ENCODE assay signal across 8 mouse cellular contexts in the genomic region with DNA sequence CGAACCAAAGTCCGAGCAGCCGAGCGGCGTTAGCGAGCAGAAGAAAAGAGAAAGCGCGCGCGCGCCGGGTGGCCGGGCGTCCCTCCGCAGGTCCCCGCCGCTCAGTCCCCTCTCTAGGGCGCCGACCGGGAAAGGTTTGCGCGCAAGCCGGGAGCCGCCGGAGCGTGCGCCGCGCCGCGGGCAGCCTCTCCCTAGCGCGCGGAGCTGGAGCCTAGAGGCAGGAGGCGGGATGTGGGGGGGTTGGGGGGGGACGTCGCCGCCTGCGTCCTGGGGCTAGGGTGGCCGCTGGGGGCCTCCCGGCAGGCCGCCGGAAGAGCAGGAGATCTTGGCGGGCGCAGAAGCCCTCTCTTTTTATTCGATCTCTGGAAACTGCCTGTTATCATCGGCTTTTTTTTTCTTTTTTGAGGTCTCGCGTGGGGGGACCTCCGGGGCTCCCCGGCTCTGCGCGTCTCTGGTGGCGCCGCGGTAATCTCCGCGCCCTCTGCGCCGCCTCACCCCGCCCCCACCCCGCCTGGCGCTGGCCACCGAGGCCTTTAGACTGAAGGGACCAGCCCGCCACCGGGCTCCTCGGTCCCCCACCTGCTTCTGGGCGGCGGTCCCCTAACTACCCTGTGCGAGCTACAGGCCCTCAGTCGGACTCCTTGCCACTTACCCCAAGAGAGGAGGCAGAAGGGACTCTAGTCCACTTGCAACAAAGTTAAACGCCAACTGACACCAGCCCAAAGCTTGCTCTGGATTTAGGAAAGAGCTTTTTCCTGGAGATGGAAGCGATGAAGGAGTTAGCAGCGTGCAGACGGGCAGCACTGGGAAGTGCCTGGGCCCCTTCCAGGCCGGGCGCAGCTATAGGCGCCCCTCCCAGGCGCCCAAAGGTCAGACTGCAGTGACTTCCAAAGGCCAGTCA. TPM values are rescaled to one million over a fixed set of nuclear protein-coding genes. Genes with fewer than 3 reads are reported as not detected.
DNase-seq lines count a peak whose midpoint lies in the region; ATAC-seq lines count a peak whose summit lies in the region.

A gene (minus strand): TSS at position 776 of the 901 bp plus-strand sequence.

- peak within 1 kb of the TSS; percentile 88 for H3K4me2 ChIP-seq in heart, embryonic 11.5 days

- peak; percentile 84 for DNase-seq in embryo, embryonic 11 days
- peak; percentile 4 to 48 for DNase-seq in kidney, postnatal 36 days
- DNase-seq in lung, postnatal 25 days (ENCODE audit: low spot score) = peak; percentile 1
- DNase-seq in skeletal muscle tissue, adult 2 months (ENCODE audit: low read depth, low spot score) = peak; percentile 73

- ATAC-seq in megakaryocyte, adult 5-6 weeks (ENCODE audit: poor library complexity, severe bottlenecking) = no peak
- peak; percentile 74 for ATAC-seq in heart, embryonic 11.5 days (replicated peaks; ENCODE audit: insufficient number of reproducible peaks, low FRiP score, low TSS enrichment)
- no peak for ATAC-seq in erythroblast, adult 5-6 weeks (replicated peaks; ENCODE audit: low FRiP score, poor library complexity, severe bottlenecking)

- H3K9ac ChIP-seq in heart, embryonic 11.5 days (ENCODE audit: low read depth, low read length) = peak within 1 kb of the TSS; percentile 70

- H3K4me3 ChIP-seq in megakaryocyte, embryonic 14.5 days (replicated peaks) = peak within 1 kb of the TSS; percentile 72
- H3K4me3 ChIP-seq in heart, embryonic 11.5 days (ENCODE audit: low read depth, low read length) = peak within 1 kb of the TSS; percentile 61

- under 1% methylated on average over 63 of the region's 79 CpGs for WGBS in heart, embryonic 11.5 days (ENCODE audit: insufficient replicate concordance)

- H3K27ac ChIP-seq in heart, embryonic 11.5 days (ENCODE audit: low read depth, low read length) = peak within 1 kb of the TSS; percentile 23

- no peaks in the 10 kb centered on the region for H3K4me1 ChIP-seq in megakaryocyte, embryonic 14.5 days
- H3K4me1 ChIP-seq in heart, embryonic 11.5 days (ENCODE audit: control insufficient read depth, insufficient read depth, low read length) = no peaks in the 10 kb centered on the region

- no peaks in the 10 kb centered on the region for H3K9me3 ChIP-seq in megakaryocyte, embryonic 14.5 days
- no peaks in the 10 kb centered on the region for H3K9me3 ChIP-seq in heart, embryonic 11.5 days (replicated peaks; ENCODE audit: control insufficient read depth, low read length)

- H3K27me3 ChIP-seq in megakaryocyte, embryonic 14.5 days (replicated peaks) = peaks cover 37% of the 10 kb centered on the region
- H3K27me3 ChIP-seq in heart, embryonic 11.5 days (ENCODE audit: control insufficient read depth, insufficient read depth, low read length) = no peaks in the 10 kb centered on the region

- no peaks in the 10 kb centered on the region for H3K36me3 ChIP-seq in megakaryocyte, embryonic 14.5 days (replicated peaks; ENCODE audit: low read length)
- H3K36me3 ChIP-seq in heart, embryonic 11.5 days (ENCODE audit: control insufficient read depth, insufficient read depth, low read length) = no peaks in the 10 kb centered on the region

RNA-seq across cellular contexts. Expression of the gene that starts here (rescaled TPM):
- 0.47 TPM in 1 of 2 replicates, not detected in the other for polyA plus RNA-seq in megakaryocyte, embryonic 14.5 days (2012; ENCODE audit: insufficient read depth, low replicate concordance)
- 0.33 and 0.39 TPM in 2 replicates for total RNA-seq in megakaryocyte, adult 5-6 weeks (2015)
- total RNA-seq in megakaryocyte, adult 5-6 weeks (2017) = 0.37 and 0.49 TPM in 2 replicates
- 1.9 and 2.2 TPM in 2 replicates for polyA plus RNA-seq in heart, embryonic 11.5 days (2014; fragmentation: Nextera tagmentation; extraction: Ambion mirVana)
- total RNA-seq in erythroblast, adult 5-6 weeks (2015; ENCODE audit: low replicate concordance) = not detected in 2 replicates
- not detected in 2 replicates for total RNA-seq in erythroblast, adult 5-6 weeks (2017; ENCODE audit: low replicate concordance)

Comparison
In these comparisons a context has a peak if more than half of its experiments do, and no peak if none do; other contexts are left out.
1. DNase-seq: peak in every context shown above with its lines; median percentile 84 in embryo, embryonic 11 days; 73 in skeletal muscle tissue, adult 2 months; 26 in kidney, postnatal 36 days; 1 in lung, postnatal 25 days.